Mouse (Mus musculus) ES-E14 (cell line): Measurements from ENCODE around the gene Filip1. TPM values are rescaled to one million over a fixed set of nuclear protein-coding genes. Genes with fewer than 3 reads are reported as not detected.
A peak's percentile ranks its signal among the peaks of the same experiment; 100 is the strongest.
"Not testable (repeated sequence)": the region's sequence is repeated elsewhere in the genome, so short reads cannot be mapped to it uniquely, and the experiment has no call there.

Experiments
- DNase-seq: peaks from one replicate; pipeline ENCODE4 v3.0.0-alpha.2; 2013; ENCODE audit warnings: low read depth, low spot score
- H3K27ac ChIP-seq: 2 replicates; pipeline ENCODE4 v1.5.1; 2012; ENCODE audit warnings: low read depth, mild to moderate bottlenecking, low read length, moderate library complexity, mixed read lengths; ENCODE audit not compliant: poor library complexity, insufficient read depth, severe bottlenecking
- H3K36me3 ChIP-seq: 2 replicates; pipeline ENCODE4 v1.6.1; 2012; ENCODE audit warnings: mild to moderate bottlenecking, low read length, moderate library complexity, mixed read lengths; ENCODE audit not compliant: control insufficient read depth, poor library complexity, insufficient read depth, severe bottlenecking
- H3K4me1 ChIP-seq, 2 experiments: fragments of 150-350 bp in 1 of 2; sonication (generic) in 1 of 2; 2 replicates each; pipeline ENCODE4 v1.6.1; 2012; ENCODE audit warnings: low read length in 2 of 2, mild to moderate bottlenecking in 1 of 2, mixed read lengths in 1 of 2; ENCODE audit not compliant: control insufficient read depth in 2 of 2, insufficient read depth in 2 of 2, poor library complexity in 1 of 2
- H3K4me3 ChIP-seq, 2 experiments: fragments of 150-350 bp in 1 of 2; sonication (generic) in 1 of 2; 2 replicates each; pipeline ENCODE4 v1.5.1; 2012; ENCODE audit warnings: low read length in 2 of 2, low read depth in 1 of 2, mild to moderate bottlenecking in 1 of 2, mixed read lengths in 1 of 2; ENCODE audit not compliant: insufficient read depth in 1 of 2, poor library complexity in 1 of 2, severe bottlenecking in 1 of 2
- H3K9ac ChIP-seq: 2 replicates; pipeline ENCODE4 v1.6.1; 2012; ENCODE audit warnings: low read depth, mild to moderate bottlenecking, low read length, mixed read lengths; ENCODE audit not compliant: poor library complexity, insufficient read depth, severe bottlenecking
- H3K9me3 ChIP-seq: fragments of 150-350 bp; sonication (generic); 2 replicates; pipeline ENCODE4 v1.6.1; 2012; ENCODE audit warnings: low read depth, mild to moderate bottlenecking, low read length; ENCODE audit not compliant: control insufficient read depth, insufficient read depth
- CHD2 ChIP-seq: IDR thresholded peaks from 2 replicates; pipeline ENCODE4 v1.6.1; 2014; ENCODE audit warnings: mild to moderate bottlenecking, low read depth, low read length, inconsistent platforms
- HCFC1 ChIP-seq: IDR thresholded peaks from 2 replicates; pipeline ENCODE4 v1.6.1; 2012; ENCODE audit warnings: low read length, inconsistent platforms, borderline replicate concordance; ENCODE audit not compliant: insufficient read depth
- MAFK ChIP-seq: IDR thresholded peaks from 2 replicates; pipeline ENCODE4 v1.6.1; 2014; ENCODE audit warnings: mild to moderate bottlenecking, low read depth, low read length, inconsistent platforms; ENCODE audit not compliant: insufficient read depth
- ZC3H11A ChIP-seq: IDR thresholded peaks from 2 replicates; pipeline ENCODE4 v1.6.1; 2012; ENCODE audit warnings: low read depth, mild to moderate bottlenecking, inconsistent platforms, low read length, borderline replicate concordance
- ZNF384 ChIP-seq: IDR thresholded peaks from 2 replicates; pipeline ENCODE4 v1.6.1; 2012; ENCODE audit warnings: low read depth, low read length, inconsistent platforms
- in situ Hi-C, 2 experiments: fragments of 600-800 bp; cut with MboI; formaldehyde crosslinking; loops; one replicate each; pipeline ENCODE4 v1.15.1; 2025; ENCODE audit warnings: low sequenced_read_pairs in 2 of 2, inconsistent platforms in 1 of 2; ENCODE audit not compliant: unreplicated experiment in 2 of 2
- total RNA-seq: library from RNA; depleted of rRNA; stranded (reverse); fragments of 300-350 nt; gene quantifications from 2 replicates; pipeline ENCODE4 v1.2.3, GENCODE M21; 2012

Filip1 gene
- total RNA-seq, 1 experiment: 0.09 TPM

GRCm38 (mm10) chr9:80026017-80026416, 13.4 kb upstream of the Filip1 start:
- Histone ChIP-seq H3K4me3 (no peak overlapping the region), H3K9ac (no peak overlapping the region), H3K36me3 (no peaks in the 10 kb centered on the region), H3K4me1 (peaks cover 0 to 2% of the 10 kb centered on the region in 2 experiments; a peak in 1 of 4 replicates), H3K27ac (no peak overlapping the region), H3K9me3 (peaks cover 4% of the 10 kb centered on the region; the same call in 1 of the 2 replicates)
- in situ Hi-C loops: no loop called here
- DNase-seq: peak; percentile 82
- no peak for TF ChIP-seq CHD2
- TF ChIP-seq ZC3H11A: peak; percentile 51; the same call in 1 of the 2 replicates

GRCm38 (mm10) chr9:80025347-80025746, 12.7 kb upstream of the Filip1 start:
- H3K9me3 ChIP-seq, DNase-seq, H3K4me1 ChIP-seq, H3K4me3 ChIP-seq, H3K9ac ChIP-seq, H3K36me3 ChIP-seq, H3K27ac ChIP-seq, in situ Hi-C loops: not testable (repeated sequence)

GRCm38 (mm10) chr9:80022821-80023220, 10.2 kb upstream of the Filip1 start:
- in situ Hi-C loops: no loop called here
- TF ChIP-seq CHD2 (no peak), ZC3H11A (no peak), MAFK (no peak), HCFC1 (no peak), ZNF384 (no peak)
- DNase-seq: no peak
- no peak overlapping the region for H3K27ac ChIP-seq
- no peaks in the 10 kb centered on the region for H3K36me3 ChIP-seq
- H3K9me3 ChIP-seq: no peaks in the 10 kb centered on the region
- no peak overlapping the region for H3K4me3 ChIP-seq
- peaks cover 0 to 2% of the 10 kb centered on the region in 2 experiments; a peak in 1 of 4 replicates for H3K4me1 ChIP-seq
- H3K9ac ChIP-seq: no peak overlapping the region

GRCm38 (mm10) chr9:80021648-80022047, 9.0 kb upstream of the Filip1 start:
- Histone ChIP-seq H3K27ac (no peak overlapping the region), H3K4me1 (peaks cover 0 to 2% of the 10 kb centered on the region in 2 experiments; a peak in 1 of 4 replicates), H3K9ac (no peak overlapping the region), H3K4me3 (no peak overlapping the region), H3K36me3 (no peaks in the 10 kb centered on the region), H3K9me3 (no peaks in the 10 kb centered on the region)
- in situ Hi-C loops: no loop called here
- no peak for DNase-seq
- no peak for TF ChIP-seq ZC3H11A
- TF ChIP-seq HCFC1: no peak

GRCm38 (mm10) chr9:80020429-80020828, 7.8 kb upstream of the Filip1 start:
- no peak overlapping the region for H3K9ac ChIP-seq
- H3K9me3 ChIP-seq: no peaks in the 10 kb centered on the region
- no peaks in the 10 kb centered on the region for H3K36me3 ChIP-seq
- no peak overlapping the region for H3K27ac ChIP-seq
- DNase-seq: no peak
- H3K4me1 ChIP-seq: peaks cover 0 to 2% of the 10 kb centered on the region in 2 experiments; a peak in 1 of 4 replicates
- TF ChIP-seq CHD2 (no peak), ZC3H11A (no peak), MAFK (no peak), ZNF384 (no peak), HCFC1 (no peak)
- in situ Hi-C loops: no loop called here
- no peak overlapping the region for H3K4me3 ChIP-seq
